Comparison of ENCODE assay signal across 8 mouse cellular contexts in the genomic region with DNA sequence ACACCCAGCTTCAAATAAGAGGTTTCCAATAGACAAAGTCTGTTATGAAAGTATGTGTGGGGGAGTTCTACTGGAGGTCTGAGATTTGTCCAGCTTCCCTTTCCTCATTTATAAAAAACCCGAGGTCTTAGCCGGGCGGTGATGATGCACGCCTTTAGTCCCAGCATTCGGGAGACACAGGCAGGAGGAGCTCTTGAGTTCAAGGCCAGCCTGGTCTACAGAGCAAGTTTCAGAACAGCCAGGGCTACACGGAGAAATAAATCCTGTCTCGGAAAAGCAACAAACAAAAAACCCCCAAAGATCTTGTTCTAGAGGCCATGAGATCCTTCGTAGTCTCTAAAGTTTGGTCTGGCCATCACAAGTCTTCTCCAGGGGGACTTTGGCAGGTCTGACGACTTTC. TPM values are rescaled to one million over a fixed set of nuclear protein-coding genes. Genes with fewer than 3 reads are reported as not detected.
A peak's percentile ranks its signal among the peaks of the same experiment; 100 is the strongest.
DNase-seq lines count a peak whose midpoint lies in the region; ATAC-seq and TF ChIP-seq lines count a peak whose summit lies in the region.

No protein-coding gene starts in this region.

- H3K27ac ChIP-seq in heart, embryonic 13.5 days (replicated peaks) = peak overlapping the region; percentile 89
- peak overlapping the region; percentile 88 for H3K27ac ChIP-seq in limb, embryonic 13.5 days
- H3K27ac ChIP-seq in neural tube, embryonic 13.5 days (replicated peaks) = peak overlapping the region; percentile 93

- H3K36me3 ChIP-seq in G1E (replicated peaks) = peaks cover 30% of the 10 kb centered on the region
- H3K36me3 ChIP-seq in heart, embryonic 13.5 days = peaks cover 9% of the 10 kb centered on the region
- H3K36me3 ChIP-seq in limb, embryonic 13.5 days = peaks cover 10% of the 10 kb centered on the region; the same call in 1 of the 2 replicates
- H3K36me3 ChIP-seq in neural tube, embryonic 13.5 days = no peaks in the 10 kb centered on the region

- H3K9me3 ChIP-seq in G1E (replicated peaks) = no peaks in the 10 kb centered on the region
- no peaks in the 10 kb centered on the region for H3K9me3 ChIP-seq in heart, embryonic 13.5 days
- no peaks in the 10 kb centered on the region for H3K9me3 ChIP-seq in limb, embryonic 13.5 days
- no peaks in the 10 kb centered on the region; the same call in 1 of the 2 replicates for H3K9me3 ChIP-seq in neural tube, embryonic 13.5 days

- no peak for TF ChIP-seq CTCF in G1E (IDR thresholded peaks at IDR 0.05; ENCODE audit: low read depth, low read length)

- peaks cover 62% of the 10 kb centered on the region for H3K4me1 ChIP-seq in G1E (ENCODE audit: insufficient read depth, low read depth, low read length)
- peaks cover 41% of the 10 kb centered on the region for H3K4me1 ChIP-seq in heart, embryonic 13.5 days
- H3K4me1 ChIP-seq in limb, embryonic 13.5 days = peaks cover 40% of the 10 kb centered on the region
- peaks cover 45% of the 10 kb centered on the region for H3K4me1 ChIP-seq in neural tube, embryonic 13.5 days (replicated peaks)

- WGBS in heart, embryonic 13.5 days = 2% methylated on average over 9 of the region's 9 CpGs
- 3% methylated on average over 9 of the region's 9 CpGs for whole genome bisulfite sequencing in limb, embryonic 13.5 days
- WGBS in neural tube, embryonic 13.5 days = 3% methylated on average over 9 of the region's 9 CpGs

- peak overlapping the region; percentile 88 for H3K4me3 ChIP-seq in G1E (ENCODE audit: low read depth, low read length)
- H3K4me3 ChIP-seq in heart, embryonic 13.5 days = peak overlapping the region; percentile 96
- H3K4me3 ChIP-seq in limb, embryonic 13.5 days = peak overlapping the region; percentile 93
- H3K4me3 ChIP-seq in neural tube, embryonic 13.5 days = peak overlapping the region; percentile 83

- H3K27me3 ChIP-seq in G1E (ENCODE audit: insufficient read depth, low read length) = peaks cover 12% of the 10 kb centered on the region
- H3K27me3 ChIP-seq in heart, embryonic 13.5 days (replicated peaks) = no peaks in the 10 kb centered on the region
- no peaks in the 10 kb centered on the region for H3K27me3 ChIP-seq in limb, embryonic 13.5 days
- H3K27me3 ChIP-seq in neural tube, embryonic 13.5 days = no peaks in the 10 kb centered on the region

- H3K4me2 ChIP-seq in heart, embryonic 13.5 days = peak overlapping the region; percentile 75
- H3K4me2 ChIP-seq in limb, embryonic 13.5 days (replicated peaks) = peak overlapping the region; percentile 72
- peak overlapping the region; percentile 65 for H3K4me2 ChIP-seq in neural tube, embryonic 13.5 days

- ATAC-seq in G1E (ENCODE audit: extremely low read depth, insufficient number of reproducible peaks, low FRiP score, poor library complexity, severe bottlenecking) = no peak
- no peak for ATAC-seq in heart, embryonic 13.5 days (ENCODE audit: extremely low read depth, insufficient number of reproducible peaks, low FRiP score, low TSS enrichment)
- ATAC-seq in limb, embryonic 13.5 days (ENCODE audit: low FRiP score, low read depth) = no peak
- ATAC-seq in neural tube, embryonic 13.5 days (ENCODE audit: low read depth) = no peak

- intact Hi-C loops in left cerebral cortex, postnatal 25 days (cut with DNase I) = loop anchor here (2.0 kb wide), 1 partner anchor 27 kb away; a partner anchor contains a TSS

- DNase-seq in adrenal gland, adult 8-10 months = peak; percentile 63
- no peak for DNase-seq in adrenal gland, postnatal 25 days
- no peak for DNase-seq in G1E (ENCODE audit: low spot score)
- DNase-seq in left cerebral cortex, postnatal 25 days (ENCODE audit: low spot score in 2 of 2) = no peak
- no peak for DNase-seq in right cerebral cortex, postnatal 36 days (ENCODE audit: low spot score in 2 of 2)

- H3K9ac ChIP-seq in heart, embryonic 13.5 days = peak overlapping the region; percentile 83
- peak overlapping the region; percentile 69 for H3K9ac ChIP-seq in limb, embryonic 13.5 days
- peak overlapping the region; percentile 80 for H3K9ac ChIP-seq in neural tube, embryonic 13.5 days

RNA-seq across cellular contexts. Expression of a gene that starts 0.8 kb away (rescaled TPM):
- 1 to 10 TPM in 3 of 4 experiments, under 1 TPM in 1; 0.90 to 5.5 (median 3.0) TPM for total RNA-seq in adrenal gland, adult 8-10 months (2022)
- 1.0 and 2.2 TPM in 2 replicates for total RNA-seq in adrenal gland, postnatal 25 days (2021)
- total RNA-seq in G1E (2014; fragmentation: Nextera tagmentation) (not detected in 2 replicates), G1E (2017) (0.06 and 0.11 TPM in 2 replicates)
- 0.05 and 0.06 TPM in 2 replicates for polyA plus RNA-seq in G1E (2012)
- polyA plus RNA-seq in heart, embryonic 13.5 days (2015; fragmentation: Nextera tagmentation; extraction: Ambion mirVana) = 0.12 and 0.23 TPM in 2 replicates
- 0.19 and 0.23 TPM in 2 replicates for polyA plus RNA-seq in limb, embryonic 13.5 days (2015; fragmentation: Nextera tagmentation; extraction: Ambion mirVana)
- 0.17 and 0.20 TPM in 2 replicates for polyA plus RNA-seq in neural tube, embryonic 13.5 days (2015; fragmentation: Nextera tagmentation; extraction: Ambion mirVana)
- under 1 TPM; 0.18 to 0.21 TPM for total RNA-seq in left cerebral cortex, postnatal 25 days (2021)

RNA-seq across cellular contexts. Expression of a gene that starts 0.9 kb away (rescaled TPM):
- 10 to 100 TPM; 25.1 to 35.9 (median 31.4) TPM for total RNA-seq in adrenal gland, adult 8-10 months (2022)
- 19.3 and 35.7 TPM in 2 replicates for total RNA-seq in adrenal gland, postnatal 25 days (2021)
- total RNA-seq in G1E (2014; fragmentation: Nextera tagmentation) (92.8 and 98.9 TPM in 2 replicates), G1E (2017) (20.6 and 23.3 TPM in 2 replicates)
- 192 and 269 TPM in 2 replicates for polyA plus RNA-seq in G1E (2012)
- 21.8 and 24.2 TPM in 2 replicates for polyA plus RNA-seq in heart, embryonic 13.5 days (2015; fragmentation: Nextera tagmentation; extraction: Ambion mirVana)
- 34.0 and 34.3 TPM in 2 replicates for polyA plus RNA-seq in limb, embryonic 13.5 days (2015; fragmentation: Nextera tagmentation; extraction: Ambion mirVana)
- 23.8 and 24.5 TPM in 2 replicates for polyA plus RNA-seq in neural tube, embryonic 13.5 days (2015; fragmentation: Nextera tagmentation; extraction: Ambion mirVana)
- 10 to 100 TPM; 12.2 to 13.5 TPM for total RNA-seq in left cerebral cortex, postnatal 25 days (2021)

RNA-seq across cellular contexts. Expression of a gene that starts 1.0 kb away (rescaled TPM):
- total RNA-seq in adrenal gland, adult 8-10 months (2022) = 10 to 100 TPM in 3 of 4 experiments, 1 to 10 TPM in 1; 8.2 to 24.1 (median 14.7) TPM
- total RNA-seq in adrenal gland, postnatal 25 days (2021) = 13.4 and 18.2 TPM in 2 replicates
- total RNA-seq in G1E (2014; fragmentation: Nextera tagmentation) (27.2 and 44.5 TPM in 2 replicates), G1E (2017) (9.5 and 11.4 TPM in 2 replicates)
- polyA plus RNA-seq in G1E (2012) = 11.0 and 14.5 TPM in 2 replicates
- polyA plus RNA-seq in heart, embryonic 13.5 days (2015; fragmentation: Nextera tagmentation; extraction: Ambion mirVana) = 5.5 TPM in 2 replicates
- polyA plus RNA-seq in limb, embryonic 13.5 days (2015; fragmentation: Nextera tagmentation; extraction: Ambion mirVana) = 6.1 and 9.6 TPM in 2 replicates
- polyA plus RNA-seq in neural tube, embryonic 13.5 days (2015; fragmentation: Nextera tagmentation; extraction: Ambion mirVana) = 6.7 and 7.9 TPM in 2 replicates
- total RNA-seq in left cerebral cortex, postnatal 25 days (2021) = 10 to 100 TPM in 1 of 2 experiments, 1 to 10 TPM in 1; 9.2 to 11.8 TPM

RNA-seq across cellular contexts. Expression of a gene that starts 13.1 kb away (rescaled TPM):
- total RNA-seq in adrenal gland, adult 8-10 months (2022) = 10 to 100 TPM in 2 of 4 experiments, 1 to 10 TPM in 2; 2.1 to 14.1 (median 7.4) TPM
- total RNA-seq in adrenal gland, postnatal 25 days (2021) = 10.0 and 14.0 TPM in 2 replicates
- 39.2 and 56.5 TPM in 2 replicates for total RNA-seq in G1E (2014; fragmentation: Nextera tagmentation)
- 7.9 and 10.5 TPM in 2 replicates for total RNA-seq in G1E (2017)
- polyA plus RNA-seq in G1E (2012) = 41.8 and 58.3 TPM in 2 replicates
- polyA plus RNA-seq in heart, embryonic 13.5 days (2015; fragmentation: Nextera tagmentation; extraction: Ambion mirVana) = 3.9 and 4.1 TPM in 2 replicates
- polyA plus RNA-seq in limb, embryonic 13.5 days (2015; fragmentation: Nextera tagmentation; extraction: Ambion mirVana) = 7.3 and 8.9 TPM in 2 replicates
- 5.6 and 6.5 TPM in 2 replicates for polyA plus RNA-seq in neural tube, embryonic 13.5 days (2015; fragmentation: Nextera tagmentation; extraction: Ambion mirVana)
- total RNA-seq in left cerebral cortex, postnatal 25 days (2021) = 1 to 10 TPM; 2.3 to 4.7 TPM

RNA-seq across cellular contexts. Expression of a gene that starts 14.4 kb away (rescaled TPM):
- total RNA-seq in adrenal gland, adult 8-10 months (2022) = 1,000 to 10,000 TPM; 1,036 to 1,320 (median 1,219) TPM
- total RNA-seq in adrenal gland, postnatal 25 days (2021) = 931 and 937 TPM in 2 replicates
- total RNA-seq in G1E (2014; fragmentation: Nextera tagmentation) = not detected in 2 replicates
- total RNA-seq in G1E (2017) = 0.16 and 0.23 TPM in 2 replicates
- polyA plus RNA-seq in G1E (2012) = 0.08 and 0.17 TPM in 2 replicates
- polyA plus RNA-seq in heart, embryonic 13.5 days (2015; fragmentation: Nextera tagmentation; extraction: Ambion mirVana) = 113 and 114 TPM in 2 replicates
- polyA plus RNA-seq in limb, embryonic 13.5 days (2015; fragmentation: Nextera tagmentation; extraction: Ambion mirVana) = 152 and 157 TPM in 2 replicates
- 40.6 and 42.7 TPM in 2 replicates for polyA plus RNA-seq in neural tube, embryonic 13.5 days (2015; fragmentation: Nextera tagmentation; extraction: Ambion mirVana)
- total RNA-seq in left cerebral cortex, postnatal 25 days (2021) = 10 to 100 TPM; 12.1 to 13.7 TPM
